Mouse (Mus musculus): ENCODE data around the gene Fbxo17. TPM values are rescaled to one million over a fixed set of nuclear protein-coding genes. Genes with fewer than 3 reads are reported as not detected.

The Fbxo17 gene
- polyA plus RNA-seq, 1 experiment, result 6.2 TPM

- 98% methylated on average over 7 of the region's 7 CpGs for WGBS
Observed at GRCm38 (mm10) chr7:28722079-28722478, 5.5 kb downstream of the Fbxo17 start.

GRCm38 (mm10) chr7:28724613-28725012 is 8.0 kb downstream of the Fbxo17 start:
- Histone ChIP-seq H3K4me3 (ENCODE audit: control insufficient read depth, insufficient read depth, low read length) (no peak overlapping the region), H3K27ac (ENCODE audit: control insufficient read depth, insufficient read depth, low read length) (no peak overlapping the region), H3K36me3 (ENCODE audit: control insufficient read depth, insufficient read depth, low read length) (no peaks in the 10 kb centered on the region), H3K27me3 (ENCODE audit: control insufficient read depth, insufficient read depth, low read length) (no peaks in the 10 kb centered on the region), H3K4me1 (replicated peaks; ENCODE audit: control insufficient read depth, insufficient read depth, low read length) (peaks cover 11% of the 10 kb centered on the region)
- TF ChIP-seq CTCF (IDR thresholded peaks at IDR 0.05; ENCODE audit: borderline replicate concordance, control insufficient read depth, extremely low read depth, insufficient read depth, low read length, poor library complexity) (no peak), POLR2A (IDR thresholded peaks at IDR 0.05; ENCODE audit: control insufficient read depth, extremely low read depth, insufficient read depth, low read length, poor library complexity) (no peak)
- no peak for DNase-seq
- 99% methylated on average over 2 of the region's 2 CpGs for WGBS

More at GRCm38 (mm10) chr7:28722079-28722478, 5.5 kb downstream of the Fbxo17 start:
- TF ChIP-seq POLR2A (IDR thresholded peaks at IDR 0.05; ENCODE audit: control insufficient read depth, extremely low read depth, insufficient read depth, low read length, poor library complexity) (no peak), CTCF (IDR thresholded peaks at IDR 0.05; ENCODE audit: borderline replicate concordance, control insufficient read depth, extremely low read depth, insufficient read depth, low read length, poor library complexity) (no peak)
- H3K27me3 ChIP-seq (ENCODE audit: control insufficient read depth, insufficient read depth, low read length), result no peaks in the 10 kb centered on the region
- no peak for DNase-seq
- H3K4me1 ChIP-seq (replicated peaks; ENCODE audit: control insufficient read depth, insufficient read depth, low read length), result peaks cover 15% of the 10 kb centered on the region
- no peak overlapping the region for H3K27ac ChIP-seq (ENCODE audit: control insufficient read depth, insufficient read depth, low read length)
- H3K4me3 ChIP-seq (ENCODE audit: control insufficient read depth, insufficient read depth, low read length), result no peak overlapping the region
- no peaks in the 10 kb centered on the region for H3K36me3 ChIP-seq (ENCODE audit: control insufficient read depth, insufficient read depth, low read length)

- no peaks in the 10 kb centered on the region for H3K27me3 ChIP-seq (ENCODE audit: control insufficient read depth, insufficient read depth, low read length)
- DNase-seq, result peak; percentile 78
Observed at GRCm38 (mm10) chr7:28726600-28726999, 10.0 kb downstream of the Fbxo17 start.

GRCm38 (mm10) chr7:28727649-28728340 is 11.2 kb downstream of the Fbxo17 start:
- TF ChIP-seq POLR2A (IDR thresholded peaks at IDR 0.05; ENCODE audit: control insufficient read depth, extremely low read depth, insufficient read depth, low read length, poor library complexity), result no peak
- no peak for TF ChIP-seq CTCF (IDR thresholded peaks at IDR 0.05; ENCODE audit: borderline replicate concordance, control insufficient read depth, extremely low read depth, insufficient read depth, low read length, poor library complexity)
- no peak overlapping the region for H3K4me3 ChIP-seq (ENCODE audit: control insufficient read depth, insufficient read depth, low read length)
- DNase-seq, result no peak
- H3K27ac ChIP-seq (ENCODE audit: control insufficient read depth, insufficient read depth, low read length), result no peak overlapping the region
- WGBS, result 80% methylated on average over 10 of the region's 10 CpGs
- H3K27me3 ChIP-seq (ENCODE audit: control insufficient read depth, insufficient read depth, low read length), result no peaks in the 10 kb centered on the region
- peaks cover 6% of the 10 kb centered on the region for H3K4me1 ChIP-seq (replicated peaks; ENCODE audit: control insufficient read depth, insufficient read depth, low read length)
- no peaks in the 10 kb centered on the region for H3K36me3 ChIP-seq (ENCODE audit: control insufficient read depth, insufficient read depth, low read length)

More at GRCm38 (mm10) chr7:28726600-28726999, 10.0 kb downstream of the Fbxo17 start:
- 19% methylated on average over 14 of the region's 14 CpGs for WGBS
- Histone ChIP-seq H3K27ac (ENCODE audit: control insufficient read depth, insufficient read depth, low read length) (no peak overlapping the region), H3K36me3 (ENCODE audit: control insufficient read depth, insufficient read depth, low read length) (no peaks in the 10 kb centered on the region), H3K4me1 (replicated peaks; ENCODE audit: control insufficient read depth, insufficient read depth, low read length) (no peaks in the 10 kb centered on the region), H3K4me3 (ENCODE audit: control insufficient read depth, insufficient read depth, low read length) (no peak overlapping the region)
- TF ChIP-seq POLR2A (IDR thresholded peaks at IDR 0.05; ENCODE audit: control insufficient read depth, extremely low read depth, insufficient read depth, low read length, poor library complexity) (no peak), CTCF (IDR thresholded peaks at IDR 0.05; ENCODE audit: borderline replicate concordance, control insufficient read depth, extremely low read depth, insufficient read depth, low read length, poor library complexity) (peak; percentile 94)

GRCm38 (mm10) chr7:28732341-28733142 is 15.9 kb downstream of the Fbxo17 start:
- Histone ChIP-seq H3K27me3 (ENCODE audit: control insufficient read depth, insufficient read depth, low read length) (no peaks in the 10 kb centered on the region), H3K4me3 (ENCODE audit: control insufficient read depth, insufficient read depth, low read length) (peak overlapping the region; percentile 30), H3K36me3 (ENCODE audit: control insufficient read depth, insufficient read depth, low read length) (no peaks in the 10 kb centered on the region), H3K27ac (ENCODE audit: control insufficient read depth, insufficient read depth, low read length) (no peak overlapping the region), H3K4me1 (replicated peaks; ENCODE audit: control insufficient read depth, insufficient read depth, low read length) (peaks cover 12% of the 10 kb centered on the region)
- peak; percentile 71 for DNase-seq
- TF ChIP-seq CTCF (IDR thresholded peaks at IDR 0.05; ENCODE audit: borderline replicate concordance, control insufficient read depth, extremely low read depth, insufficient read depth, low read length, poor library complexity), result no peak
- no peak for TF ChIP-seq POLR2A (IDR thresholded peaks at IDR 0.05; ENCODE audit: control insufficient read depth, extremely low read depth, insufficient read depth, low read length, poor library complexity)
- WGBS, result 26% methylated on average over 58 of the region's 58 CpGs

GRCm38 (mm10) chr7:28733211-28733610 is 16.6 kb downstream of the Fbxo17 start:
- no peaks in the 10 kb centered on the region for H3K27me3 ChIP-seq (ENCODE audit: control insufficient read depth, insufficient read depth, low read length)
- H3K4me3 ChIP-seq (ENCODE audit: control insufficient read depth, insufficient read depth, low read length), result peak overlapping the region; percentile 30; the same call in 1 of the 2 replicates
- WGBS, result 52% methylated on average over 11 of the region's 11 CpGs

More at GRCm38 (mm10) chr7:28733211-28733610, 16.6 kb downstream of the Fbxo17 start:
- Histone ChIP-seq H3K4me1 (replicated peaks; ENCODE audit: control insufficient read depth, insufficient read depth, low read length) (peaks cover 12% of the 10 kb centered on the region), H3K36me3 (ENCODE audit: control insufficient read depth, insufficient read depth, low read length) (no peaks in the 10 kb centered on the region), H3K27ac (ENCODE audit: control insufficient read depth, insufficient read depth, low read length) (no peak overlapping the region)
- no peak for TF ChIP-seq CTCF (IDR thresholded peaks at IDR 0.05; ENCODE audit: borderline replicate concordance, control insufficient read depth, extremely low read depth, insufficient read depth, low read length, poor library complexity)
- no peak for TF ChIP-seq POLR2A (IDR thresholded peaks at IDR 0.05; ENCODE audit: control insufficient read depth, extremely low read depth, insufficient read depth, low read length, poor library complexity)
- no peak for DNase-seq
